Mouse (Mus musculus) adrenal gland, postnatal 10 days (tissue): ENCODE data around the gene Kcnmb2. TPM values are rescaled to one million over a fixed set of nuclear protein-coding genes. Genes with fewer than 3 reads are reported as not detected.

Experiments used
- DNase-seq: peaks from one replicate; pipeline ENCODE4 v3.0.0; 2021; ENCODE audit warnings: mixed read lengths
- total RNA-seq, 2 experiments: library from RNA; stranded (reverse); gene quantifications; 2 replicates each; pipeline ENCODE4 v1.2.3; 2021

Kcnmb2 gene
- total RNA-seq, 2 experiments from 2014 or later, result 2.6 to 3.1 TPM

GRCm38 (mm10) chr3:32144194-32144593 is 241.9 kb downstream of the Kcnmb2 start:
- DNase-seq, result no peak

- no peak for DNase-seq
These were observed 242.3 kb downstream of the Kcnmb2 start for GRCm38 (mm10) chr3:32144655-32145054.

- DNase-seq, result no peak
These were observed 245.4 kb downstream of the Kcnmb2 start for GRCm38 (mm10) chr3:32147739-32148138.

- DNase-seq, result no peak
These were observed 247.7 kb downstream of the Kcnmb2 start for GRCm38 (mm10) chr3:32149851-32150570.

GRCm38 (mm10) chr3:32180519-32180918 is 278.2 kb downstream of the Kcnmb2 start:
- no peak for DNase-seq

- no peak for DNase-seq
These were observed 283.7 kb downstream of the Kcnmb2 start for GRCm38 (mm10) chr3:32185855-32186522.

- DNase-seq, result peak; percentile 78
These were observed 286.2 kb downstream of the Kcnmb2 start for GRCm38 (mm10) chr3:32188521-32188920.

- no peak for DNase-seq
These were observed 286.6 kb downstream of the Kcnmb2 start for GRCm38 (mm10) chr3:32188955-32189354.

GRCm38 (mm10) chr3:32189956-32190355 is 287.6 kb downstream of the Kcnmb2 start:
- no peak for DNase-seq

GRCm38 (mm10) chr3:32194014-32194413 is 291.7 kb downstream of the Kcnmb2 start:
- no peak for DNase-seq

- no peak for DNase-seq
These were observed 324.4 kb downstream of the Kcnmb2 start for GRCm38 (mm10) chr3:32226755-32227154.

GRCm38 (mm10) chr3:32236766-32237165 is 334.5 kb downstream of the Kcnmb2 start:
- DNase-seq, result no peak
